Mouse (Mus musculus) spleen, adult 12 weeks (tissue): ENCODE results near the gene Tbck.

Experiments used
- DNase-seq: peaks from one replicate; pipeline ENCODE4 v3.0.0; 2022; ENCODE audit warnings: low spot score

Tbck gene

DNA sequence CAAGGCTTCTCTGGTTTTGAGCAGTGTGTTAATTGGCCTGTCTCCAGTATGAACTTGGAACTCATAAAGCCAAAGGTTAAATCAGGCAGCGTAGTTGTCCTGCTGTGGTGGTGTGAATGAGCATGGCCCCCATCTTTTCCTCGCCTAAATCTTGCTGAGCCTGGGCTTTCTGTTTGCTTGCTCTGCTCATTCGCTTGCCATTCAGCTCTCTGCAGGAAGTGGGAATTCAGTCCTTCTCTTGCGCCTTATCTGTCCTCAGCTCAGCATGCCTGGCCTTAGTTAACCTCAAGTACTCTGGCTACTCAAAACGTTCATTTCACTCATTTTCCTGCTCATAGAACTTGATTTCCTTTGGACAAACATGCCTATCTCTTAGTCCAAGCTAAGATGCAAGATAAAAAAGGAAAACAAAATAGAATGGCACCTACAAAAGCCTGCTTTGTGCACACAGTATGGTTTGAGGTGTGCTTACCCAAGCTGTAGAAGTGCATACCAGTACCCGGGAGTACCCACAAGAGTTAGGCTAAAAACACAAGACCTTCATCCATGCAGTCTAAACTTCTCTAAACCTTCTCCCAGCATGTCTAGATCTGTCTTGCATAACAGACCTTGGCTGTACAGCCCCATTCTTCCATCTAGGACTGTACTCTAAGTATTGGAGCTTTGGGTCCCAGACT is 151.3 kb downstream of the Tbck start:
- DNase-seq, result no peak

GRCm38 (mm10) chr3:132837134-132837533 is 153.2 kb downstream of the Tbck start:
- DNase-seq, result no peak

DNA sequence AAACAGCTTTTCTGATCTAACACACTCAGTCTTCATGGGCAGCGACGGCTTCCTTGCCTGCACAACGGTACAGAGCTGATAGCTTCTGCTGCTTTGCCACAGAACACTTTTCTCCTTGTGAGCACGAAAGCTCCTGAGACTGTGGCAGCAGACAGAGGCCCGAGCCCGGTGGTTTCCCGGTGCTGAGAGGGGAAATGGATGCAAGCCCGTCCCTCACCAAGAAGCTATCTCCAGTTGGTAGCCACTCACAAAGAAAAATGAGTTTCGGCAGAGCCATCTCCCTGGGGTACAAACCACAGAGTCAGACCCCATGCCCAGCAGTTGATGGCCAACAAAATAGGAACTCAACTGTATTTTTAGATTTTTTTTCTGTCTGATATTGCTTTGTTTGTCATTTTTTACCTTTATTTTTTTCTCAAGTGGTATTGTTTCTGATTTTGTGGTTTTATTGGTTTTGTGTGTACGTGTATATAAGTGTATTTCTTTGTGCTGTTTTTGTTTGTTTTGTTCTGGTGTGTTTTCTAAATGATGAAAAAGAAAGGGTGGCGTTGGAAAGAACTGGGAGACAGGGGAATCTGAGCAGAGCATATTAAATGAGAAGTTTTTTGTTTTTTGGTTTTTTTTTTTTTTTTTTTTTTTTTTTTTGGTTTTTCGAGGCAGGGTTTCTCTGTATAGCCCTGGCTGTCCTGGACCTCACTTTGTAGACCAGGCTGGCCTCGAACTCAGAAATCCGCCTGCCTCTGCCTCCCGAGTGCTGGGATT is 154.9 kb downstream of the Tbck start:
- DNase-seq, result no peak

DNA sequence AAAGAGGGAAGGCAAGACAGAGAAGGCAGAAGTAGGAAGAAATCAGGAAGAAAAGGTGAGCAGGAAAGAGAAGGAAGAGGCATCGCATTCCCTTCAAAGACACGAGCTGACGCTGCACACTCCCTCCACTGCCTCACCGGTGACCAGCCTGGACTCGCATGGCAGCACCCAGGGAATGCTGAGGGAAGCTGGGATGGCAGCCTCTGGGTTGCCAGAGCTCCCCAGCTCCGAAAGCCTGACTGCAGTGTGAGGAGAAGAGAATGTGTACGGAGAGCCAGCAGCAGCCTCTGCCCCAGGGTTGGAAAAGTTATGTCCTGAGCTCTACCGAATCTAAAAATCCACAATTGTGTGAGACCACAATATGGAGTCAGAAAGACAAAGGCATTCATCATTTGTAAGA is 155.6 kb downstream of the Tbck start:
- DNase-seq, result no peak

DNA sequence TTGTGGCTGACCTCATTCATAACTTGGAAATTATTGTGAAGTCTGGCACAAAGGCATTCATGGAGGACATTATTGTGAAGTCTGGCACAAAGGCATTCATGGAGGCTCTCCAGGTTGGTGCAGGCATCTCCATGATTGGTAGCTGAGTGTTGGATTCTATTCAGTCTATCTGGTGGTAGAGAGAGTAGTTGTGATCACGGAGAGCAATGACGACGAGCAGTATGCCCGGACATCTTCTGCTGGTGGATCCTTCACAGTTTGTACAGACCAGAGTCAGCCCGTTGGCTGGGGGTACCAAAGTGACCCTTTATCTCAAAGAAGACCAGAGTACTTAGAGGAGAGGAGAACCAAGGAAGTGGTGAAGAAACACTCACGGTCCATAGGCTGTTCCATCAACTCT is 158.7 kb downstream of the Tbck start:
- no peak for DNase-seq

- no peak for DNase-seq
These were observed 165.7 kb downstream of the Tbck start for GRCm38 (mm10) chr3:132849669-132850068.

- no peak for DNase-seq
These were observed 166.5 kb downstream of the Tbck start for GRCm38 (mm10) chr3:132850431-132850830.

GRCm38 (mm10) chr3:132851417-132851816 is 167.5 kb downstream of the Tbck start:
- no peak for DNase-seq

GRCm38 (mm10) chr3:132851841-132852728 is 168.1 kb downstream of the Tbck start:
- no peak for DNase-seq

DNA sequence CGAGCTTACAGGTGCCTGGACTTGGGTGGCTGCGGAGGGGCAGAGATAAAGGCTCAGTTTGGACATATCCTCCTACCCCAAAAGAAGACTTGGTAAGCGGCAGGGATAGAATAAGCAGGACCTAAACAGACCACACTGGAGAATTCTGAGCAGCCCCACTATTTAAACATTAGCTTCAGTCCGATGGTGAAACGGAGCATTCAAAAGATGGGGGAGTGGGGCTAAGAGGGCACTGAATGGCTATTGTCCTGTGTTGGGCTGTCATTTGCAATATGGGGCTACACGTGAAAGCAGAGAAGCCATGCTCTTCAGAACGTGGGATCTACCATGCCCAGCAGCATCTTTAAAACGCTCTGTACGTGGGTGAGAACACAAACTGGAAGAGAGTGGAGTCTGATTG is 170.3 kb downstream of the Tbck start:
- no peak for DNase-seq

DNA sequence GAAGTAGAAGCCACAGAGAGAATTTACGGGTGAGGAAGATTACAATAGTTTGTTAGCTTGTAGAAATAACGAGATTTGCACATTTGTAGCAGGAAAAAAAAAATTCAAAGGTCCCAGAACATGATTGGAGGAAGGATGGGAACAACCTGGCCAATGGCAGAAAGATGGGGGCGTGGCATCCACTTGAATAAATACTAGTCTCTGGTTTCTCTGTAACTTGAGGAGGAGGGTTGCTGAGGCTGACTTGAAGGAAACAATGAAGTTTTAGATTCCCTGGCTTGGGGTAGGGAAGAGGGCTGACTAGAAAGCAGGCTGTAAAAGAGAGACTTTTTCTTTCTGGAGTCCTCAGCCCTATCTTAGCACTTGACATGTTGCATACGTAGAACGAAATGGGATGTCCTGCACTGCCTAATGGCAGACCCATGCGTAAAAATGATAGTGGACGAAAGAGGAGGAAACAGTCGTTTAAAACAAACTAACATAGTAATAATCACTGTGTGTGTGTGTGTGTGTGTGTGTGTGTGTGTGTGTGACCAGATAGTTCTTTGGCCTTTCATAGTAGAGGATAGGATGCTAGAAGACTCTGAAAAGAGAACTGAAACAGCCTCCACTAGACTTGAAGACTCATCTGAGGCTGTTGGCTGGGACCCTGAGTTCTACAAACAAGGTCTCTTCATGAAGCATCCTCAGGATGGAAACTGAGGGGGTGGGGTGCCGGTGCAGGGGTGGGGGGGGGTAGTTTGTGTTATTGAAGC is 171.7 kb downstream of the Tbck start:
- no peak for DNase-seq

GRCm38 (mm10) chr3:132856651-132857050 is 172.7 kb downstream of the Tbck start:
- no peak for DNase-seq

- no peak for DNase-seq
These were observed 174.9 kb downstream of the Tbck start for GRCm38 (mm10) chr3:132858849-132859248.

GRCm38 (mm10) chr3:132859573-132859972 is 175.6 kb downstream of the Tbck start:
- no peak for DNase-seq

DNA sequence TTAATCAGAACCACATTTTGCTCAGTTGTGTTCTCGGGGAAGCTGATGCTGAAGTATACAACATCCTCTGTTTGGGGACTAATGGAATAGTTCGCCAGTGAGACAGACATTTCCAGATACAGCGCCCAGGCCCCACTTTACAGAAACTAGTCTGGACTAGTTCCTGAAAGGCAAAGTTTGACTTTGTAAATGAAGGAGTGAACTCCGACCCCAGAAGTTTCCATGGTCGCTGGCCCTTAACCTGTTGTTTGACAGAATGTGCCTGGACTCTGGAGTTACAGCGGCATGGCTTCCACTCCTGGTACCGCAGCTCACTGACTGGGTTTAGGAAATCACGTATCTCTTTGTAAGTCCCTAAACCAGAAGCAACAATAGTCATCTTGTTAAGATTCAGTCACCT is 176.9 kb downstream of the Tbck start:
- DNase-seq, result no peak

- no peak for DNase-seq
These were observed 179.9 kb downstream of the Tbck start for GRCm38 (mm10) chr3:132863843-132864242.

GRCm38 (mm10) chr3:132864329-132864919 is 180.5 kb downstream of the Tbck start:
- no peak for DNase-seq

DNA sequence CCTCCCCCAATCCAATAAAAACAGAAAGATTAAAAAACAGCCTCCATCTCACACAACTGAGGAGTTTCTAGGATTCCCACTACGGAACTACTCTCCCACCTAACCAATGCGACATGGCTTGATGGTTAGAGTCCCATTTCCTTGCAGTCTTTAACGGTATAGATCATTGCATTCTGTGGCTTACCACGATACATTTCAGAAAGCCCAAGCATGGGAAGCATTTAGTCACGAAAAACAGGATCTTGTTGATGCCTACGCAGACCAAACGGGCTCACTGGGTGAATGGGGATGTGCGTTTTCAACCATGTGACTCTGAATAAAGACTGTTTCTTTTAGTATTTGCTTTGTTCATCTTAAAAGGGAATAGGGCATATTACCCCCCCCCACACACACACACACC is 181.0 kb downstream of the Tbck start:
- DNase-seq, result no peak

GRCm38 (mm10) chr3:132865596-132865995 is 181.7 kb downstream of the Tbck start:
- no peak for DNase-seq

GRCm38 (mm10) chr3:132866984-132867383 is 183.0 kb downstream of the Tbck start:
- DNase-seq, result no peak

DNA sequence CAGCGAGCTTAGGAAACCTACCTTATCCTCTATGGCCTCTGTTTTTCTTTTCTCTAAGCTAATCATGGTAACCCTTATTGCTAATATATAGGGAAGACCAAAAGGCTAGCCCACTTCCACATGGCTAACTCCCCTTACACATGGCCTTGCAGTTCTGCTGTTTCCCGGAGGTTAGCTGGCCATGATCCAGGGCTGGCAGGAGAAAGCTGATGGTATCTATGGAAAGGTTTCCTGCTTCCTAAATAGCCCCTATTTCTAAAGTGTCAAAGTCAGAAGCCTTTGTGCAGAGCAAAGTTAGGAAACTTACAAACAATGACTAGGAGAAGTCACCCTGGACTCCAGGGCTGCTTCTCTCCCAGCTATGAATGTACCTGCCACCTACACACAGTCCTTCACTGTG is 184.9 kb downstream of the Tbck start:
- no peak for DNase-seq

DNA sequence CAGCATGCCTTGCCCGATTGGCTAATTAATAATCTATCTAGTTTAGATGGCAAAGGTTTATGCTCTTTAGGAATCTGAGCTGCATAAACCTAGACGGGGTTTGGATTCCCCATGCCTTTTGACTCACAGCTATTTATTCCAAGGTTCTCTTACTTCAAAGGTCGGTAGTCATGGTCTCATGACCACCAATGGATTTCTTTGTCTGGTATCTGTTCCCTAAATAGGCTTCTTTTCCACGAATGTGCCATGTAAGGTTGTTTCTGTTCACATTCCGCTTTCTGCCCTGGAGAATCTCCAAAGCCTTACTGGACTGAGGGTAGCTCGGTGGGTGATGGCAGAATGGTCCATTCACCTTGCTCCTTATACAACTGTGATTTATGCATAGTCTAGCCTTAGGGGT is 186.1 kb downstream of the Tbck start:
- DNase-seq, result no peak
